Mouse (Mus musculus) testis, postnatal 14 days (tissue): ENCODE results near the gene Dnah12.
"Not testable (repeated sequence)": the region's sequence is repeated elsewhere in the genome, so short reads cannot be mapped to it uniquely, and the experiment has no call there.

Experiments used
- DNase-seq: peaks from one replicate; pipeline ENCODE4 v3.0.0; 2021; ENCODE audit warnings: low spot score

Dnah12 gene

DNA sequence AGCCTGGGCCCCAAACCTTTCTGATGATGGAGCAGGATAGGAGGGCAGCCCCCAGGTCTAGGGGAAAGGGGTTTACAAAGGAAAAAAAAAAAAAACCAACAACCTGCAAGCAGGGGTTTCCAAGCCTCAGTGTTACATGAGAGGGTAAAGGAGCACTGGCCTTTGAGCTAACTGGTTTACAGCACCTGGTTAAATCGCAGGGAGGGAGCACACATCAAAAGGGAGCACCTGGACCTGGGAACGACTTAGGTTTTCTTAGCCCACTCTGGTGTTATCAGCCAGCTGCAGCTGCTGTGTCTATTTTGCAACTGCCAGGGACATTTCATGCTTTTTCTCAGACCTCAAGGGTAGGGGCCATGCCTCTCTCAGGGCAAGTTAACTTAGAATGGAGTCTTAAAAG, 26.6 kb downstream of the Dnah12 start:
- DNase-seq: not testable (repeated sequence)

DNA sequence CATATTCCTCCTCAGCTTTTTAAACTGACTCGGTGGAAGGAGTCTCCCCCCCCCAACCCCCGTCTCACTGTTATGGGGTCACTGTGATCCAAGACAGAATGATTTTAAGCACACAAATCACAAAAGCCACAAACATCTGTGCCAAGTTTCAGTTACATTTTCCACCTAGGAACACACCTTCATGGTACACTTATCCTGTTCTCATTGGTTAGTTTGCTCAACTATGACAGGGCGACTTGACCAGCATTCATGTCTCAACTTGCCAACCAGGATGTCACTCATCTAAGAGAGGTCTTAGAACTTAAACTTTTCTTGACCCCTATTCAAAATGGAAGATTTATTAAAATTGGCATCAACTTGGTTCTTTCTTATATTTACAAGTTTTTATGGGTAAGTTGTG, 31.8 kb downstream of the Dnah12 start:
- no peak for DNase-seq

DNA sequence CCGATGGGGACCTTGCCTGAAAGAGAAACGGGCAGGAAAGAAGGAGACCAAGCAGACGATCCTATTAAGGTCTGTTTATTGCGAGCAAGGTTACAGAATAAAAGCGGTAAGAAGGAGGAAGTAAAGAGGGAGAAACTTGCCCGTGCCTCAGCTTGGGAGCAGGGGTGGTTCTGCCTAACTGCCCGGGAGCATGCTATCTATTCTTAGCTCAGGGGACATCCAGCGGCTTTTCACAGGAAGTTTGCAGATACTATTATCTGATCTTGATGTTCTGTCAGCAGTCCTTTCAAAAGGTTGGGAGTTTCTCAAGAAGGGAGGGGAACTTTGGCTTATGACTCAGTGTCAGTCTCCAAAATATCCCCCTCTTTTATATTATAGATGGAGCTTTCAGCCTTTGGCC, 65.5 kb downstream of the Dnah12 start:
- no peak for DNase-seq

DNA sequence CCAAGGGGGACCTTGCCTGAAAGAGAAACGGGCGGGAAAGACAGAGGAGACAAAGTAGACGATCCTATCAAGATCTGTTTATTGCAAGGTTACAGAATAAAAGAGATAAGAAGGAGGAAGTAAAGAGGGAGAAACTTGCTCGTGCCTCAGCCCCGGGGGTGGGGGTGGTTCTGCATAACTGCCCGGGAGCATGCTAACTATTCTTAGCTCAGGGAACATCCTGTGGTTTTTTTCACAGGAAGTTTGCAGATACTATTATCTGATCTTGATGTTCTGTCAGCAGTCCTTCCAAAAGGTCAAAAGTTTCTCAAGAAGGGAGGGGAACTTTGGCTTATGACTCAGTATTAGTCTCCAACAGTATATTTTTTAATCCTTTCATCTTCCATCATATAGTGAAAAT, 71.8 kb downstream of the Dnah12 start:
- no peak for DNase-seq

DNA sequence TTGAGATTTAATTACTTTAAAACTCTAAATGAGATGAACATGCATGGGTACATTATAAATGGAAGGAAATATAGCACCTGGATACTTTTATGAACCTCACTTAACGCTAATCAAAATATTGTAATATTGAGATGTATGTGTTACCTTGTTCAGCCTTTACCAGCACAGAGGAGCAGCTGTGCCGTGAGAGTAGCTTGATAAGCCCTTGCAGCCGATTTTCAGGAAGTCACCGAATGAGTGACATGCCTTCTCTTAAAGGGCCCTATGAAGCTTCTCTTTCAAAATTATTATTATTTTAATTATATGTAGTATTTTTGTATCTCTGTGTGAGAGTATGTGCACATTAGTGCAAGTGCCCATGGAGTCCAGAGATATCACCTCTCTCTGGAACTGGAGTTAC, 75.1 kb downstream of the Dnah12 start:
- no peak for DNase-seq

DNA sequence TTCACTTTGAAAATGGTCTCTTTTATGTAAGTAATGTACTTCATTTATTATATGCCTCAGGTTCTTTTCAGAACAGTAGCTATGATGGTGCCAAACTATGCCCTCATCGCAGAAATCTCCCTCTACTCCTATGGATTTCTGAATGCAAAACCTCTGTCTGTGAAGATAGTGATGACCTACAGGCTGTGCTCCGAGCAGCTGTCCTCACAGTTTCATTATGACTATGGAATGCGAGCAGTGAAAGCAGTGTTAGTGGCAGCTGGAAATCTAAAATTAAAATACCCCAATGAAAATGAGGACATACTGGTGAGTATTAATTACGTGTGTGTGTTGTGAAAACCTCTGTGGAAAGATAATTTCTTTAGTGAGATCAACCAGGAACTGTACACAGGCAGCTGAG, 80.5 kb downstream of the Dnah12 start:
- no peak for DNase-seq

DNA sequence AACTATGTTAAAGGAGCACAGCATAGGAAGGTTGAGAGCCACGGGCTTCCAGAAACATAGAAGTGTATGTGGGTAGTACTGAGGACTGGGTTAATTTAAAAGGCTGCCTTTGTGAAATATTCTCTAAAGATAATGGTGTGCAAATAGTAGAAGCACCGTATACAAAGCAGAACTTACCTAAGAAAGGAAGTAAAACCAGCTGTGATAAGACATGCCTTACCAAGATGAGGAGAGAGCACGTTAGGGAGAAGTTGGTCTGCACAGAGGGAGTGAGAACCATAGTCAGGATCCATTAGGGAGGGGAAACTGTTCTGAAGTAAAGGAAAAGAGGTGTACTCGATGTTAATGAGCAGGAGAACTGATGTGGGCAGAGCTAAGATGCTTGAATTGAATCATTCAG, 90.7 kb downstream of the Dnah12 start:
- DNase-seq: no peak

DNA sequence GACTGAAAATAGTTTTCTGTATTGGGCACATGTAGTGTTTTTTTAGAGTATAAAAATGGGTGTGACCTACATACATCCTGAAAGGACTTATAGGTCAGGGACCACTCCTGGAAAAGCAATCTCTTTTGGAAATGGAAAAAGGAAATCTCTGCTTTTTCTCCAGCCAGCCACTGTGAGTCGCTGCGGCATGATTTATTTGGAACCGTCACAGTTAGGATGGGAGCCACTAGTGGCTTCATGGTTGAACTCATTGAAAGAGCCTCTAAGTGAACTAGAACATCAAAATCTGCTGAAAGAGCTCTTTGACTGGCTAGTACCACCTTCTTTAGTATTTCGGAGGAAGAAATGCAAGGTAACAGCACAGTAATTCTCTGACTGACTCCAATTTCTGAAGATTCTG, 92.6 kb downstream of the Dnah12 start:
- DNase-seq: no peak

DNA sequence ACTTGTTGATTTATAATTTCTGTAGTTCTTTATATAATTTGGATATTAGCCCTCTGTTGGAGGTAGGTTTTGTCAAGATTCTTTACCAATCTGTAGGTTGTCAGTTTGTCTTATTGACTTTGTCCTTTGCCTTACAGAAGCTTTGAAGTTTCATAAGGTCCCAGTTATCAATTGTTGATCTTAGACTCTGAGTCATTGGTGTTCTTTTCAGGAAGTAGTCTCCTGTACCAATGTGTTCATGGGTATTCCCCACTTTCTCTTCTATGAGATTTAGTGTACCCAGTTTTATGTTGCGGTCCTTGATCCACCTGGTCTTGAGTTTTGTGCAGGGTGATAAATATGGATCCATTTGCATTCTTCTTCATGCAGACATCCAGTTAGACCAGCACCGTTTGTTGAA, 101.4 kb downstream of the Dnah12 start:
- no peak for DNase-seq

DNA sequence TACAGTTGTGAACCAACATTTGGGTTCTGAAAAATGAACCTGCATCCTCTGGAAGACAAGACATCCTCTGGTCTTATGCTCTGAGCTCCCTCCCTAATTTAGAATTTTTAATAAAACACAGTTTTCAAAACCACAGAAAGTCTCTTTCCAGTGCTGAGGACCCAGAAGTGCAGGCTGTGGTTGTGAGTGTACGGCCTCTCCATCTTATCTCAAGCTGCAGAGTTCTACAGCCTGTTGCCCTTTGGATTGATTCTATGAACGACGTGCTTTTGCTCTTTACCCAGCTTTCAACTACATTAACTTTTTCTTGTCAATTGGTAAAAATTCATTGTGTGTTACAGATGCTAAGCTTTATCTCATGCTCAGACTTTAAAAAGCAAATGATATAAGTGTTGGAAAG, 105.3 kb downstream of the Dnah12 start:
- DNase-seq: no peak

DNA sequence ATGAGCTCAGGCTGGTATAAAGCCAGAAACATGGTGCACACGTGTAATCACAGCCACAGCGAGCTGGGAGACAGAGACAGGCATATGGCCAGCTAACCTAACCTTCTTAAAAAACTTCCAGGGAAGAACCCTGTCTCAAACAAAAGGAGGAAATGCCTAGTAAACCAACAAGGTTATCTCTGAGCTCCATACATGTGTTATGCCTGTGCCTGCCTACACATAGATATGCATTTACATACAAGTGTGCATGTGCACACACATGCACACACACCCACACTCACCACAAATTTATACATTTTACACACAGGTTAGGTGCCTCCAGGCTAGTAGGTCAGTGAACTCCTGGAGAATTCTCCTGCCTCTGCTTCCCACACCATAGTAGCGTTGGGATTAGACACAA, 106.2 kb downstream of the Dnah12 start:
- no peak for DNase-seq

DNA sequence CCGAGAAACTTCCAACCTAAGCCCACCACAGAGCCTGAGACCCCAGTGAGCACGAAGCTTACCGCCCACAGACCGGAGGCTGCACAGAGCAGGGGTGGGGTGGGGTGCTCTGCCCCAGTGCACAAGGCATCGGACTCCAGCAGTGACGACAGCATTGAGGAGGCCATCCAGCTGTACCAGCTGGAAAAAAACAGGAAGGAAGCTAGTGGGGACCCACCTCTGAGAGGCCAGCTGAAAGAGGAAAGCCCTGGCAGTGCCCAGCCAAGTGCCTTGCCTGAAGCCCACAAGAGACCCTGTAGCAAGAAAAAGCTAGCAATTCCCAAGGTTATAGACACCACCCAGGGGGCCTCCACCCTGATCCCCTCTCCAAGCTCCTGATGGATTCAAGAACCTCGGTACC, 112.4 kb downstream of the Dnah12 start:
- DNase-seq: no peak

DNA sequence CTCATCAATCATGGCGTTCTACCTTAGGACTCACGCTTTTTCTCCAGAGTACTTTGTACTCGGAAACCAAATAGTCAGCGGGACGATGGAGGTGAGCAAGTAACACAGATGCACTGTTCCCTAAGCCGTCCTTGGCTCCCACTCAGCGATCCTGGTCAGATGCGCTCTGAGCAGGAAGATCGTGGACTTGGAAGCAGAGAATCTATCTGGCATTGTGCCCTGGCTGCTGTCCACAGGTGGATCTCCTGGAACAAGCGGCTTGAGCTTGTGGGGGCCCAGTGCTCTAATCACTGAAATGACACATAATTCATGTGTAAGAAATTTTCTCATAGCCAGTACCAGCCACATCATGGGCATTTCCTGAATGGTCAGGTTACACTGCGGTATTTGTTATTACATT, 119.7 kb downstream of the Dnah12 start:
- peak; percentile 28 for DNase-seq

DNA sequence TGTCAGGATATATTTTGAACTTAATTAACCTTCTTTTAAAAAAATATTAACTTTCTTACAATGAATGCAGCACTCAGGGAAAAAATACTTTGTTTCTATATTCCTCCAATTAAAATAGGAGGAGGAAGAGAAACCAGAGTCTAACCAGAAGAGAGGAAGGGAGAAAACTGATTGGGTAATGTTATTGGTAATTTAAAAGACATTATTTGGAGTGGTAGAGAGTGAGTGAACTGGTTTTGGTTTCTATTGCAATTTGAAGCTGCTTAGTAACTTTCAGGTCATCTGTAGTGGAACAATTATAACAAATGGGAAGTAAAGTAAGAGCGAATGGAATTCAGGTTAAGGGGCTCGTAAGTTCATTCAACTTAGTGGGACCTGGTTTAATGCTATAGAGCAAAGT, 120.8 kb downstream of the Dnah12 start:
- no peak for DNase-seq

DNA sequence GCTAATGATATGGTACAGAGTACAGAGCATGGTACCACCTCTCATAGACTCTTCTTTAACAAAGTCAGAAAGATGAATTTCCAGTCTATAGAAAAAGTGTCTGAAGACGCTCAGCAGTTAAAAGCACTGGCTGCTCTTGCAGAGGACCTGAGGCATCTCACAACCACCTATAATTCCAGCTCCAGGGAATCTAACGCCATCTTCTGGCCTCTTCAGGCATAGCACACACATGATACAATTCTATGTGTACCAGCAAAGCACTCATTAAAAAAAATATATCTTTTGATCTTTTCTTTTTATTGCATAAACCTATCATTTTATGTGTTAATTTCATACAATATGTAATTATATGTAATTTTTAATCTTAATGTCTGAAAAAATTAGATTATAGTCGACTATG, 121.8 kb downstream of the Dnah12 start:
- no peak for DNase-seq

DNA sequence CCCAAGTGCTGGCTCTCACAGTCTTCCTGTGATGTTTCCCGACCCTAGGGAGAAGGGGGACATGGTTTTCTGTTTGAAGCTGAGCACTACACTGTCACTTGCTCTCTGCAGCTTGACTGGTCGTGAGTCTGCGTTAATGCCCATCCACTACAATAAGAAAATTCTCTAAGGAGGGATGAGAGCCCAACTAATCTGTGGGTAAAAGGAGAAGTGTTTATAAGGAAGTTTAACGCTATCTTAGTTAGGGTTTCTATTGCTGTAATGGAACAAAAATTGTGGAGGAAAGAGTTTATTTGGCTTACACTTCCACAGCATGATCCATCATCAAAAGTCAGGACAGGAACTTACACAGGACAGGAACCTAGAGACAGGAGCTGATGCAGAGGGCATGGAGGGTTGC, 123.7 kb downstream of the Dnah12 start:
- DNase-seq: no peak

DNA sequence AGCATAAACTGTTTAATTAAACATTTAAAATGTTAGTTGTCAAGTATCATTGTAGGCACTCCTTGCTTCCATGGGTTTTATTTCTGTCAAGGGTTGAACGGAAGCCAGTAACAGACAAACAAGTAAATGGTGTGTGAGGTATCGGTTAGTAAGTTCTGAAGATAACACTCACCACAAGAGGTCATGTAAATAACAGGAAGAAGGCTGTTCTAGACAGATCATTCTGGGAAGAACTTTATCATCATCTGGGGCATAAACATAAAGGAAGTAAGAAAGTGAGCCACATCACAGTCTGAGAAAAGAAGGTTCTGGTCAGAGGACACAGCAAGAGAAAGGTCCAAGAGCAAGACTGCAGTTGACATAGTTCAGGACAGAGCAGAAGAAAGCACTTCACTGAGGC, 132.9 kb downstream of the Dnah12 start:
- DNase-seq: no peak

DNA sequence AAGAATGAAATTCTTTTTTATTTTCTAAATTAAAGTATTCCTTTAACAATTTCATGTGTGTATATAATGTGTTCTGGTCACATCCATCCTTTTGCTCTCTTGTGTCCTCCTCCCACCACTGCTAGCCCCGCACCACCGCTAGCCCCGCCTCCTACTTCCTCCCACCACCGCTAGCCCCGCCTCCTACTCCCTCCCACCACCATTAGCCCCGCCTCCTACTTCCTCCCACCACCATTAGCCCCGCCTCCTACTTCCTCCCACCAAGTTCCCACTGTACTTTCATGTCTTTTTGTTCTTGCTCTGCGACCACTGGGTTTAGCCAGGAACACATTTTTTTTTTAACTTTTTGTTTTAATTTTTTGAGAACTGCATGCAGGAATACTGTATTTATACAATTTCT, 160.0 kb downstream of the Dnah12 start:
- peak; percentile 39 for DNase-seq

DNA sequence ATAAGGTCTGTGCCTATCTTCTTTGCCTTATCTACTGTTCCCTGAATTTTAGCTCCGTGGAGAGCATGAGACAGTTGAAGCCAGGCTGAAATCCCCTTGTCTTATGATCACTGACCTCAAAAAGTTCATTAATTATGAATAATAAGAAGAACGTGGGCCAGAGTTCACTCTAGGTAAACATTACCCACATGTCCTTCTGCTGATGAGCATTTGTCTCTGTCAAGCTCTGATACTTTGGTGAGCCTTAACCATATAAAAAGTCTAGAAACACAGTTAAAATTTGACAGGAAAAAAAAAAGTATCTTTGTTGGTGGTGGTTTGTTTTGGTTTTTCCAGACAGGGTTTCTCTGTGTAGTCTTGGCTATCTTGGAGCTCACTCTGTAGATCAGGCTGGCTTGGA, 161.0 kb downstream of the Dnah12 start:
- DNase-seq: no peak

DNA sequence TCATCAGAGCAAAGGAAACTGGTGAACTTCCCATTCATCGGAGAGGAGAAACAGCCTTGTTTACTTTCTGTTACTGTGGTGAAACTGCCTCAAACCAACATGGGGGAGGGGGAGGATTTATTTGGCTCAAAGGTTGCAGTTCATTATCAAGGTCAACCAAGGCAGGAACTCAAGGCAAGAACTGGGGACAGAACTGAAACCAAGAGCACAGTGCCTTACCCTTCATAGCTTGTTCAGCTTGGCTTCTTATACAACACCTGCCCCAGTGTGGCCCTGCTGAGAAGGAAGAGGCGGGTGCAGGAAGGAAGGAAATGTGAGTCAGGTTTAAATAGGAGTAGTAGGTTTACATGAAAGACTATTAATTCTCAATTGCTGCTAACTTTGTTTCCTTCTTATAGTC, 165.3 kb downstream of the Dnah12 start:
- DNase-seq: no peak

DNA sequence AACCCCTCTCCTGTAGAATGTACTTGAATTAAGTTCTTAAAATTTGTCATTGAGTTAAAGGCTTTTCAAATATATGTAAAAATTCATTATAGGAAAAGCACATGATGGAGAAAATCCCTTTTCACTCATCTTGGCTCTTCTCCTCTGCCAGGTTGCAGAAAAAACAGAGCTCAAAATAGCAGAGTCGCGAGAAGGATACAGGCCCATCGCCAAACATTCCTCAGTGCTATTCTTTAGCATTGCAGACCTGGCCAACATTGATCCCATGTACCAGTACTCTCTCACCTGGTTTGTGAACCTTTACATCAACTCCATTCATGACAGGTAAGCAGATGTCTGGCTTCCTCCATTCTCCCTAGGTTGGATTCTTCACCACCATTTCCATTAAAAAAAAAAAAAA, 165.9 kb downstream of the Dnah12 start:
- no peak for DNase-seq

DNA sequence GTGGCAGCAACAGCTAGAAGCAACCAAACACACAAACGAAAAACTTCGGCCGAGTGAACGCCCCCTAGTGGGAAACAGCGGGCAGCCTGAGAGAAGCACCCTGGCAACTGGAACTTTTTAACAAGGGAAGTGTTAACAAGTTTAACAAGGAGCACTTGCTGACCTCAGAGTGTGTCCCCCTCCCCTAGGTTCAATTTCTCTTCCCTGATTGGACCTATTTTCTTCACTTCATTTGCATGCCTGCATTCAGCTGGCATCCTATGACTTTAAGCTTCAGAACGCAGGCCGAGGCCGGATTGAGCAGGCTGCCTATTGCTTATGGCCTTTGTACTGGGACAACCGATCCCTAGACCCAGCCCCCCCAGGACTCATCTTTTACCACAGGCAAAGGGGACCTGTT, 174.3 kb downstream of the Dnah12 start:
- peak; percentile 12 for DNase-seq

DNA sequence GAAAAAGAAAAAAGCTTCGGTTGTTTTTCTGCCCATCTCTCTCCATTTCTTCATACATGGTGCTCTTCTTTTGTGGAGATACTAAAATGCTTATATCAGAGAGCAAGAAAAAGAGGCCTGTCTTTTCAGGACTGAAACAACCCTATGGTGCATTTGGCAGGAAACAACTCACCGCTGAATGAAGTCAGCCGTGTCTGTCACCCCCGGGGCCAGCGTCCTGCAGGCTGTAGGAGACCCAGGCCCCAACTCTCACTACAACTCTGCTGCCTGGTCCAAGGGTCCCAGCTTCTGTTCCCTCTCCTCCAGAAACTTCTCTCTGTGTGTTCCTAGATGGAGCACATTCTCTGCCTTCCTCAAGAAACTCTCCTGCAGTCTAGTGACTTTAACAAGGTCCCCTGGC, 175.2 kb downstream of the Dnah12 start:
- no peak for DNase-seq

DNA sequence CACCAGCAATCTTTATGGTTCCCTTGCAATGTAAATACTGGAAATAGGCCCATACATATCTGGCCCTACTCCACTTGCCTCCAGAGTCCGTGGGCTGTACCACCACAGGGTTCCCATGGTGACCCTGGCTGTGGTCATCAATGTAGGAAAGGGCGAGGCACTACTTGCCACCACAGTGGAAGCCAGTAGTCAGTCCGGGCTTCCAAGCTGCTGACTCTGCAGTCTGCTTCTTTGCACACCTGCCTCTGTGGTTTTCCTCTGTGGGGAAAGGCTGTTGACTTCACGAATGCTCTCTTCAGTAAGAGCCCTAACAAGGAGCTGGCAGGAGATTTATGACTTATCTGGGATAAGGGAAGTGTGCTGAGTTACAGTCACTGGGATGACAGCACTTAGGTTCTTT, 185.7 kb downstream of the Dnah12 start:
- no peak for DNase-seq

DNA sequence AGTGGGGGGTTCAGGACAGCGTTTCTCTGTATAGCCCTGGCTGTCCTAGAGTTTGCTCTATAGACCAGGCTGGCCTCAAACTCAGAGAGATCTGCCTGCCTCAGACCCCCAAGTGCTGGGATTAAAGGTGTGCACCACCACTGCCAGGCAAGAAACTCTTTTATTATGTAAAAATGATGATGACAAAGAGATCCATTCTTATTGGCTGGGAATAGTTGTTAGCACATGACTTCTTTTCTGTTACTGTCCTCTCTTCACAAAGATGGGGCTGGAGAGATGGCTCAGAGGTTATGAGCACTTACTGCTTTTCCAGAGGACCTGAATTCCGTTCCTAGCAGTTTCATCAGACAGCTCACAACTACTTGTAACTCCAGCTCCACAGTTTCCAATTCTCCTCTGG, 186.9 kb downstream of the Dnah12 start:
- DNase-seq: no peak
